Mouse (Mus musculus) forebrain, embryonic 10.5 days (tissue): Measurements from ENCODE around the gene Babam2. TPM values are rescaled to one million over a fixed set of nuclear protein-coding genes. Genes with fewer than 3 reads are reported as not detected.

Experiments
- DNase-seq: peaks from one replicate; pipeline ENCODE4 v3.0.0-alpha.2; 2017; ENCODE audit warnings: low spot score; ENCODE audit errors: extremely low spot score
- H3K27ac ChIP-seq: fragments of 300-500 bp; sonication (generic); 2 replicates; pipeline ENCODE4 v1.5.1; 2016; ENCODE audit warnings: mild to moderate bottlenecking
- H3K27me3 ChIP-seq: fragments of 300-500 bp; sonication (generic); 2 replicates; pipeline ENCODE4 v1.6.1; 2016; ENCODE audit warnings: mild to moderate bottlenecking; ENCODE audit not compliant: poor library complexity, severe bottlenecking
- H3K36me3 ChIP-seq: fragments of 300-500 bp; sonication (generic); replicated peaks from 2 replicates; pipeline ENCODE4 v1.6.1; 2016; ENCODE audit warnings: mild to moderate bottlenecking, moderate library complexity
- H3K4me1 ChIP-seq: fragments of 300-500 bp; sonication (generic); 2 replicates; pipeline ENCODE4 v1.6.1; 2016
- H3K4me3 ChIP-seq: fragments of 300-500 bp; sonication (generic); 2 replicates; pipeline ENCODE4 v1.5.1; 2016; ENCODE audit warnings: mild to moderate bottlenecking, moderate library complexity
- H3K9me3 ChIP-seq: fragments of 300-500 bp; sonication (generic); 2 replicates; pipeline ENCODE4 v1.6.1; 2016; ENCODE audit warnings: mild to moderate bottlenecking, moderate library complexity
- whole genome bisulfite sequencing: fragments of 180-500 bp; shearing (Covaris S2); methylation state at CpG from one replicate; pipeline ENCODE4 v1.1.7; 2016; 5-methylcytosine and 5-hydroxymethylcytosine counted together
- polyA plus RNA-seq: library from polyadenylated mRNA; unstranded; fragments of >200 nt; fragmentation: Nextera tagmentation; extraction: Ambion mirVana; gene quantifications from 2 replicates; pipeline ENCODE4 v1.2.1, GENCODE M21; 2016

Gene Babam2
- polyA plus RNA-seq, 1 experiment from 2014 or later, result 51.7 TPM

GRCm38 (mm10) chr5:31693191-31693590, 4.3 kb upstream of the Babam2 start:
- Histone ChIP-seq H3K36me3 (no peaks in the 10 kb centered on the region), H3K4me3 (no peak overlapping the region), H3K27me3 (no peaks in the 10 kb centered on the region), H3K4me1 (peaks cover 7% of the 10 kb centered on the region), H3K9me3 (no peaks in the 10 kb centered on the region), H3K27ac (no peak overlapping the region)
- DNase-seq, result no peak

DNA sequence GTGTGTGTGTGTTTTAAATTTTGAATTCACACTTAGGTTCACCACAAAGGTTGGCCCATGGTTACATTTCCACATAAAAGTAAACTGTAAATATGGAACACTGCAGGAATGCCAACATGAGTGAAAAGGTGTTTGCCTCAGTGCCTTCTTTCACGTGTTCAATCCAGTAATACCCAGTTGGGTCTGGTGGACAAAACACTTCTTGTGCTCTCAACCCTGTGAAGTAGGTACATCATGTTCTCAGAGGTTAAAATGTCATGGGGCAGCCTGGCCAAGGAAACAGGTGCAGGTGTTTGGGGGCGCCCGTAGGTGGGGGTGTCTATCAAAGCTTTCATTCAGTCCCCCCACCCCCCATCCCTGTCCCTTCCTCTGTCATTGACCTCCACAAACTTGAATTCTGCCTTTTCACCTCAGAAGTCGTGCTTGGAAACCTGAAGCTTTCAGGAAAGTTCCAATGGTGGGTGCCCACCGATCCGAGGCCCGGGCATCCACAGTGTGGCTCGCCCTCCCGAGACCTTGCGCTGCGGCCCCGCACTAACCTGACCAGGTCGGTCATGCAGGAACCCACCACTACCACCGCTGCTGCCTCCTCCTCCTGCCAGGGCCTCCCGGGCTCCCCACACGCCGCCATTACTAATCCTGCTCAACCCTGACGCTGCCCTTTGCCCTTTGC, 377 bp upstream of the Babam2 start, which contains the start of gene Rbks:
TSS of gene Rbks (minus strand) at position 657 of the 673 bp plus-strand sequence.
- H3K4me3 ChIP-seq, result peak within 1 kb of the TSS; percentile 84
- H3K4me1 ChIP-seq, result peaks cover 18% of the 10 kb centered on the region
- H3K27ac ChIP-seq, result peak within 1 kb of the TSS; percentile 93
- H3K27me3 ChIP-seq, result no peaks in the 10 kb centered on the region
- WGBS, result 9% methylated on average over 18 of the region's 18 CpGs
- H3K9me3 ChIP-seq, result no peaks in the 10 kb centered on the region
- peak; percentile 15 for DNase-seq
- H3K36me3 ChIP-seq, result no peaks in the 10 kb centered on the region

- Histone ChIP-seq H3K27ac (peak overlapping the region; percentile 93), H3K4me3 (peak overlapping the region; percentile 84), H3K36me3 (0 out of 2 replicates have a peak, but pooled peaks cover 5% of the 10 kb centered on the region)
These were observed 828 bp downstream of the Babam2 start for GRCm38 (mm10) chr5:31698297-31698726.

GRCm38 (mm10) chr5:31698931-31699330, 1.4 kb downstream of the Babam2 start:
- WGBS, result 65% methylated on average over 4 of the region's 4 CpGs
- H3K4me1 ChIP-seq, result peaks cover 18% of the 10 kb centered on the region
- H3K9me3 ChIP-seq, result no peaks in the 10 kb centered on the region
- no peaks in the 10 kb centered on the region for H3K27me3 ChIP-seq
- H3K4me3 ChIP-seq, result peak overlapping the region; percentile 84; the same call in 1 of the 2 replicates
- H3K36me3 ChIP-seq, result peaks cover 9% of the 10 kb centered on the region
- no peak overlapping the region for H3K27ac ChIP-seq
- no peak for DNase-seq

More at GRCm38 (mm10) chr5:31698297-31698726, 828 bp downstream of the Babam2 start:
- Histone ChIP-seq H3K9me3 (no peaks in the 10 kb centered on the region), H3K27me3 (no peaks in the 10 kb centered on the region), H3K4me1 (peaks cover 18% of the 10 kb centered on the region)
- DNase-seq, result peak; percentile 74
- WGBS, result 7% methylated on average over 16 of the region's 16 CpGs

DNA sequence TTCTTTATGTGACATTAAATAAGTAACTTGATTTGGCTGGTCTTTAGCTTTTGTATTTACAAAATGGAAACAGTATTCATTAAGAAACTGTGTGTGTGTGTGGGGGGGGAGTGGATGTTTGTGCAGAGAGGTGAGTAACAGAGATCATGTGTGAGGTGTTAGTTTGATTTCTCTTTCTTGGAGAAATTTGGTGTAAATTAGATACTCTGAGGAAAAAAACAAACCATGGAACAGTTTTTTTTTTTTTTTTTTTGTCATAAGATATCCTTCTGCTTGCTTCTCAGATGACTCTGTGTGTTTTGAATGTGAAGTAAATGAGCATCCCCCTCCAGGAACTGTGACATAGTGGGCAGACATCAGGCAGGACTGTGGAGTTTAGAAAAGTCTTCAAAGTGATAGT, 1.9 kb downstream of the Babam2 start:
- Histone ChIP-seq H3K4me3 (no peak overlapping the region), H3K27me3 (no peaks in the 10 kb centered on the region), H3K9me3 (no peaks in the 10 kb centered on the region), H3K4me1 (peaks cover 18% of the 10 kb centered on the region), H3K36me3 (peaks cover 13% of the 10 kb centered on the region), H3K27ac (no peak overlapping the region)
- DNase-seq, result no peak

DNA sequence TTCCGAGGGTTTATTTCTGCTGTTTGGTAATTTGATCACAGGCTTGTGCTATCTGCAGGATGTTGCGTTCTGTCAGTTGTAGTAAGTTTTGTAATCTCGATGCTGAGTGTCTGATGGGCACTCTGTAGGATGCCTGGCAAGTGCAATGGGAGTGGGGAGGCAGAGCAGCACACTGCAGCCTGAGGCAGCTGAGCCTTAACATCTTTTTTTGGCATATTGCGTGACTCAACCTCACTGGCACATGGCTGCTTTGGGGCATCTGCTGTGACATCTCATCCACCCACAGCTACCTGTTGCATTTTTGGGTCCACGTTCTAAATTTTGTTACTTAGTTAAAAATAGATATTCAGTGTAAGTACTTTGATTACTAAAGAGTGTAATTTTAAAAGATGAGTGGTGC, 7.5 kb downstream of the Babam2 start:
- peaks cover 28% of the 10 kb centered on the region for H3K36me3 ChIP-seq
- no peak overlapping the region for H3K4me3 ChIP-seq
- H3K9me3 ChIP-seq, result no peaks in the 10 kb centered on the region
- no peaks in the 10 kb centered on the region for H3K4me1 ChIP-seq
- DNase-seq, result no peak
- 90% methylated on average over 5 of the region's 5 CpGs for WGBS
- H3K27ac ChIP-seq, result no peak overlapping the region
- H3K27me3 ChIP-seq, result no peaks in the 10 kb centered on the region

GRCm38 (mm10) chr5:31706826-31707225, 9.3 kb downstream of the Babam2 start:
- Histone ChIP-seq H3K36me3 (peaks cover 31% of the 10 kb centered on the region), H3K27ac (no peak overlapping the region), H3K27me3 (no peaks in the 10 kb centered on the region), H3K4me1 (no peaks in the 10 kb centered on the region), H3K9me3 (no peaks in the 10 kb centered on the region), H3K4me3 (no peak overlapping the region)
- no peak for DNase-seq
- WGBS, result 88% methylated on average over 4 of the region's 4 CpGs

- H3K4me3 ChIP-seq, result no peak overlapping the region
- peaks cover 19% of the 10 kb centered on the region for H3K36me3 ChIP-seq
- no peak overlapping the region for H3K27ac ChIP-seq
- WGBS, result 65% methylated on average over 1 of the region's 1 CpGs
- no peaks in the 10 kb centered on the region for H3K4me1 ChIP-seq
- H3K27me3 ChIP-seq, result no peaks in the 10 kb centered on the region
- no peaks in the 10 kb centered on the region for H3K9me3 ChIP-seq
- DNase-seq, result no peak
These were observed 11.9 kb downstream of the Babam2 start for GRCm38 (mm10) chr5:31709389-31709788.

DNA sequence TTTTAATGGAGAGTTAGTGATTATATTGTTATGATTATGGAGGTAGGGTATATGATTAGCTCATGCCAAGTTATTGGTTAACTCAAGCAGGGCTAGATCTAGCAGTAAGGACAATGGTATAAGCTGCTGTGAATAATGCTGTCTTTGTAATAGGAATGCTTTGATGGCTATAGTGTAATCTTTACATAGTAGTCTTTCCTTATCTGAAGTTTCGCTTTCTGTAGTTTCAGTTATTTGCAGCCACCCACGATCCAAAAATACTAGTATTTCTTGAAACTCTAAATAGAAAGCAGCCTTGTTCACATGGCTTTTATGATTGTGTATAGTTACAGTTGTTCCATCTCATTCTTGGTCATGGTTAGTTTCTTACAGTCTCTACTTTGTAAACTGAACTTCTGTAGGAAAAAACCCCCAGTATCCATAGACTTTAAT, 15.8 kb downstream of the Babam2 start:
- no peak overlapping the region for H3K4me3 ChIP-seq
- H3K9me3 ChIP-seq, result no peaks in the 10 kb centered on the region
- H3K27me3 ChIP-seq, result no peaks in the 10 kb centered on the region
- no peak for DNase-seq
- peaks cover 10% of the 10 kb centered on the region for H3K36me3 ChIP-seq
- 87% methylated on average over 2 of the region's 2 CpGs for WGBS
- no peak overlapping the region for H3K27ac ChIP-seq
- no peaks in the 10 kb centered on the region for H3K4me1 ChIP-seq

DNA sequence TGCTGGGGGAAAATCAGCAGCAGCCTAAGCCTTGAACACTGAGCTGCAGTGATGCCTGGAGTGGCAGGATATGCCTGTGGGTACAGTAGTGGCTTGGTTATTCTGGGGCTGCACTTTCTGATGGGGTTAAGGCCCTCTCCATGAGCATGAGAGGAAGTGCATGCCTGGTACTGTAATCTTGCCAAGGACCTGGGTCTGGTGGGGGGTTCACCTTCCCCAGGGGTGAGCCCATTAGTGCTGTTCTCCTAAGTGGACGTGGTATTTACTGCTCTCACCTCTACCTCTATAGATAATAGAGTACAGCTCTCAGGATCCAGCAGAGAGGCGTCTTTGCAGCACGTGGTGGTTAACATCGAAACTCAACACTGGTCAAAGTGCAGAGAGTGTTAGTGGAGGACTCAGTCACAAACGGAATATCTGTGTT, 16.4 kb downstream of the Babam2 start:
- Histone ChIP-seq H3K27ac (no peak overlapping the region), H3K27me3 (no peaks in the 10 kb centered on the region), H3K9me3 (no peaks in the 10 kb centered on the region), H3K4me1 (no peaks in the 10 kb centered on the region), H3K4me3 (no peak overlapping the region), H3K36me3 (peaks cover 10% of the 10 kb centered on the region)
- no peak for DNase-seq
- WGBS, result 77% methylated on average over 5 of the region's 5 CpGs

- Histone ChIP-seq H3K4me3 (no peak overlapping the region), H3K4me1 (no peaks in the 10 kb centered on the region), H3K27me3 (no peaks in the 10 kb centered on the region), H3K27ac (no peak overlapping the region), H3K36me3 (peaks cover 3% of the 10 kb centered on the region; the same call in 1 of the 2 replicates), H3K9me3 (no peaks in the 10 kb centered on the region)
- 89% methylated on average over 4 of the region's 4 CpGs for WGBS
- no peak for DNase-seq
These were observed 18.1 kb downstream of the Babam2 start for GRCm38 (mm10) chr5:31715486-31716150.

- no peak overlapping the region for H3K4me3 ChIP-seq
- H3K27ac ChIP-seq, result no peak overlapping the region
- no peak for DNase-seq
- H3K4me1 ChIP-seq, result no peaks in the 10 kb centered on the region
- 86% methylated on average over 6 of the region's 6 CpGs for WGBS
- H3K36me3 ChIP-seq, result no peaks in the 10 kb centered on the region
- no peaks in the 10 kb centered on the region for H3K9me3 ChIP-seq
- no peaks in the 10 kb centered on the region for H3K27me3 ChIP-seq
These were observed 27.0 kb downstream of the Babam2 start for GRCm38 (mm10) chr5:31724519-31724918.

DNA sequence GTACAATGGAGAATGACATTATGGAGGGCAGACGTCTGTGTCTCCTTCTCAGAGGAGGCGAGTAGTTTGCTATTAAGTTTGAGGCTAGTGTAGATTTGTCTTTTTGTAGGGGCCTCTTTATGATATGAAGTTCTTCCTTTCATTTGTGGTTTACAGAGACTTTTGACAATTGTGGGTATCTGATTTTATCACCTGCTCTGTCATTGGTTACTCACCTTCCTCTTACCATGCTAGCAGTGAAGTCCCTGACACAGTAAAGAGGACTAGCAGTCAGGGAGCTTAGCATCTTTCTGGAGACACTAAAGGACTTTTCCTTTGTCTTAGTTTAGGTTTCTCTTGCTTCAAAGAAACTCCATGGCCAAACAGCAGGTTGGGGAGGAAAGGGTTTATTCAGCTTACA, 28.4 kb downstream of the Babam2 start:
- Histone ChIP-seq H3K36me3 (no peaks in the 10 kb centered on the region), H3K4me3 (no peak overlapping the region), H3K27ac (no peak overlapping the region), H3K9me3 (no peaks in the 10 kb centered on the region), H3K4me1 (no peaks in the 10 kb centered on the region), H3K27me3 (no peaks in the 10 kb centered on the region)
- DNase-seq, result no peak
- WGBS, result 86% methylated on average over 2 of the region's 2 CpGs
